Mouse (Mus musculus): Measurements from ENCODE around the gene Mtif3.

- no peak for TF ChIP-seq CEBPB (IDR thresholded peaks at IDR 0.05; ENCODE audit: insufficient read depth, poor library complexity, severe bottlenecking)
- no peak for TF ChIP-seq MYOG (IDR thresholded peaks at IDR 0.05; ENCODE audit: control insufficient read depth in 1 of 3, insufficient read depth in 1 of 3, insufficient read length in 2 of 3, low read depth in 2 of 3)
- TF ChIP-seq E2F4 (IDR thresholded peaks at IDR 0.05; ENCODE audit: insufficient read depth): no peak
- no peak for TF ChIP-seq MYOD1 (IDR thresholded peaks at IDR 0.05; ENCODE audit: control insufficient read depth in 1 of 3, insufficient read length in 2 of 3, low read depth in 2 of 3)
- TF ChIP-seq POLR2A (IDR thresholded peaks at IDR 0.05; ENCODE audit: insufficient read length, low read depth): no peak
- no peak for TF ChIP-seq USF1 (IDR thresholded peaks at IDR 0.05; ENCODE audit: low read depth)
- TF ChIP-seq POLR2AphosphoS2 (IDR thresholded peaks at IDR 0.05; ENCODE audit: insufficient read length, low read depth): no peak
- no peak for TF ChIP-seq TCF12 (IDR thresholded peaks at IDR 0.05; ENCODE audit: insufficient read depth, poor library complexity, severe bottlenecking)
Observed at GRCm38 (mm10) chr5:146916806-146917205, 46.8 kb downstream of the Mtif3 start.

All from myocyte (in vitro differentiated cells).